Mouse (Mus musculus): ENCODE data around the gene Ggact.

- no peak for TF ChIP-seq CTCF (IDR thresholded peaks at IDR 0.05; ENCODE audit: borderline replicate concordance, insufficient read depth, low read depth, low read length)
- no peak for TF ChIP-seq POLR2A (IDR thresholded peaks at IDR 0.05; ENCODE audit: borderline replicate concordance, insufficient read depth, low read length)
Observed at GRCm38 (mm10) chr14:122876723-122877122, 36.8 kb downstream of the Ggact start.

All from cerebellum, adult 2 months (tissue).